Mouse (Mus musculus): Measurements from ENCODE around the gene Syt5.

The Syt5 gene

GRCm38 (mm10) chr7:4522292-4522691 lies 25.0 kb downstream of the Syt5 start:
- no peak for DNase-seq (ENCODE audit: low read depth)

GRCm38 (mm10) chr7:4521231-4522003 lies 25.9 kb downstream of the Syt5 start:
- no peak for DNase-seq (ENCODE audit: low read depth)

DNA sequence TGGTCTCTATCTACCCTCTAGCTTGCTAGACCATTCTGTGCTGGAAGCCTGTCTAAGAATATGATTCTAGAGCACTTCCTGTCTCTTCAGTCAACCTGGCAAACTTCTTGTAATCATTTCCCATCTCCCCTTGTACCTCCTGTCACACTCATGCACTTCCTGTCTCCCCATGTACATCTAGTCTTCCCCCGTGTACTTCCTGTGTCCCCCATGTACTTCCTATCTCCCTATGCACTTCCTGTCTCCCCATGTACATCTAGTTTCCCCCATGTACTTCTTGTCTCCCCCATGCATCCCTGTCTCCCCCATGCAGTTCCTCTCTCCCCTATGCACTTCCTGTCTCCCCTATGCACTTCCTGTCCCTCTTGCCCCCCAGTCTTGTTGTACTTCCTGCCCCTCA lies 28.9 kb downstream of the Syt5 start:
- DNase-seq (ENCODE audit: low read depth) = peak; percentile 38

DNA sequence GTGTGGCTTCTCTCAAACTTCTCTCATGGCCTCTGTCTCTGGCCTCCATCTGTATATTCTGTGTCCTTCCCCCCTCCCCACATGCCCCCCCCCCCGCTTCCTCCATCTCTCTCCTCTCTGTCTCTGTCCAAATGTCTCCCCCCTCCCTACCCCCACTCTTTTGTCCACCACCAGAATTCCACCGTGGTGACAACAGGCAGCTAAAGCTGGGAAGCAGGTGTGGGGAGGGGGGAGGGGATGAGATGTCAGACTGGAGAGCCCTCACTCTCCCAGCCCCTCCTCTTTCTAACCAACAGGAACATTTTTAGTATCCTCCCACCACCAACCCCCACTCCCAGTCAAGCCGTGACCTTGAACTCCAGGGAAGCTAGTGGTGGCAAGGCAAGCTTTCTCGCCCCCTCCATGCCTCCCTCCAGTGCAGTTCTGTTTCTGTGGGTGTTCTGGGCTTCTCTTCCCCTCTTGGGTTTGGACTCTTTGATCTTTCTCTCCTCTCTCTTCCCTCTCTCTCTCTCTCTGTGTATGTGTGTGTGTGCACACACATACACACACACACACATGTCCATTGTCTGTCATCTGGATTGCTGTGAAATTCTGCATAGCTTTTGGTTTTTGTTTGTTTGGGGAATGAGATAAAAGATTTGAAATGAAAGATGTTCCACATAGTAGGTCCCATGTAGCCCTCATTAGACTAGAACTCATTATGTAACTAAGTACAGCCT lies 30.9 kb downstream of the Syt5 start, which contains the start of gene Tnnt1:
Tnnt1 (minus strand) TSS at position 51 of the 719 bp plus-strand sequence.
- peak; percentile 72 for DNase-seq (ENCODE audit: low read depth)

DNA sequence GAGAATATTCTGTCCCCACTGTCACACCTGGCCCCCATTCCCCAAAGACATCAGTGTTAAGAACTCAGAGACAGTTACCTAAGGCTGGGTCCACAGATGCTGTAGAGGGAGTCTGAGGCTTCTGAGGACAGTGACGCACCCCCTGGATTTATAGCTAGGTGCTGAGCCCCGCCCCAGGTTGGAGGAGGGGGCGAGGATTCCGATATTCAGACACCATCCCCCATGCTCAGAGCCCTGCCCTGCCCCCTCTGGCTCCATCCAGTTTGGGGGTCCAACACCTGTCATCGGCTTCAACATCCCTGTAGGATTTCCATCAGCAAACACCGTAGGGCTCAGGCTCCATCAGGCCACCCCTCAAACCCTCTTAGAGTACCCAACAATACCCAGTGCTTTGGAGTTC lies 31.5 kb downstream of the Syt5 start:
- no peak for DNase-seq (ENCODE audit: low read depth)

GRCm38 (mm10) chr7:4513829-4514712 lies 33.3 kb downstream of the Syt5 start:
- no peak for DNase-seq (ENCODE audit: low read depth)

DNA sequence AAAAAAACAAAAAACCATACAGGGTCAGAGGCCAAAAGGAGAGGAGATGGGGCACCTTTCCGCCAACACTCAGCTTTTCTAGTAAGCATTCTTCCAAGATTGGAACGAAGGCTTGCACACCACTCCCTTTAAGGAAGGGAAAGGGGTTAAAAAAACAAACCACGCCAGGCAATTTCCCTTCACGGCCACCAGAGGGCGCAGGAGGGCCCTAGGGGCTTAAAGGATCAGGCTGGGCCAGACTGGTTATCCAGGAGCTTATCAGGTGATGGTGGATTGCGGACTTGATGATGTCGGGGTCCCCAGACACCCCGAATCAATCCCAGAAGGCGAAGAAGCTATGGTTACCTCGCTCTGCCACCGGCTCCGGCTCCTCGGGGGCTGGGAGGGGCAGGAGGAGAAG lies 34.1 kb downstream of the Syt5 start:
- DNase-seq (ENCODE audit: low read depth) = peak; percentile 81

- no peak for DNase-seq (ENCODE audit: low read depth)
Observed at GRCm38 (mm10) chr7:4511489-4512224, 35.7 kb downstream of the Syt5 start.

GRCm38 (mm10) chr7:4509863-4510608 lies 37.3 kb downstream of the Syt5 start:
- peak; percentile 79 for DNase-seq (ENCODE audit: low read depth)

GRCm38 (mm10) chr7:4508739-4509116 lies 38.6 kb downstream of the Syt5 start:
- DNase-seq (ENCODE audit: low read depth) = peak; percentile 47

DNA sequence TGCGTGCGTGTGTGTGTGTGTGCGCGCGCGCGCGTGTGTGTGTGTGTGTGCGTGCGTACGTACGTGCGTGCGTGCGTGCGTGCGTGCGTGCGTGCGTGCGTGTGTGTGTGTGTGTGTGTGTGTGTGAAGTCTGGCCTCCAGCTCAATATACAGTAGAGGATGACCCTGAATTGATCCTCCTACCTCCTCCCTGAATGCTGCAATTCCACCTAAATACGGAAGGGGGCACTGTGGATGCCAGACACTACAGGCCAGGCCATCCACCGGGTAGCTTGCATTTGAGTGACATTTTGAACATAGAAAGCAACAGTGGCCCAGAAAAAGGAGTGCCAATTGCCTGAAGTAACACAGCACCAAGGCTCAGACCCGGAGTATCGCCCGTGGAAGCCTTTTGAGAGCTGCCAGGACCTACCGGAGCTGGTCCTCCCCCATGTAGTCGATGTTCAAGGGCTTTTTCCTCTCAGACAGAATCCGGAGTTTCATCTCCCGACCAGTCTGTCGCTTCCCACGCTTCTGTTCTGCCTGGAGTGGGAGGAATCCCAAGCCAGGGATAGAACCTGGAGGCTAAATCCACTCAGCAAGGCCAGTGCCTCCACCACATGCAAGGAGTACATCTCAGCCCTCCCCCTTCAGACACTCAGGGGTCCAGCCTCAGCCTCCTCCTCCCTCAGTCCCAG lies 39.1 kb downstream of the Syt5 start:
- DNase-seq (ENCODE audit: low read depth) = no peak

GRCm38 (mm10) chr7:4507220-4507619 lies 40.1 kb downstream of the Syt5 start:
- DNase-seq (ENCODE audit: low read depth) = no peak

GRCm38 (mm10) chr7:4504646-4505435 lies 42.5 kb downstream of the Syt5 start:
- DNase-seq (ENCODE audit: low read depth) = peak; percentile 82

DNA sequence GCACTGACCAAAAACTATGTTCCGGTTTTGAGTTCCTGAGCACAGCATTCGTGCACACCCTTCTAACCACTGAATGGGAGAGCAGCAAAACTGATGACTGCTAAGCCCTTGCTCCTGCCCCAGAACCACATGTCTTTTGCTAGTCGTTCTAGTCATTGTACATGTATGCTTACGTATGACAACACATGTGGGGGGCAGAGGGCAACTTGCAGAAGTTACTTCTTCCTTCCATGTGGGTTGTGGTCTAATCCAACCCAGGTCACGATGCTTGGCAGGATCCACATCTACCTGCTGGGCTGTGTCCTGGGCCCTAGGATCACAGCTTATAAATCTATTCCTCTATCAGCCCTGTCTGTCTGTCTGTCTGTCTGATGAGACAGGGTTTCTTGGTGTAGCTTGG lies 43.5 kb downstream of the Syt5 start:
- no peak for DNase-seq (ENCODE audit: low read depth)

GRCm38 (mm10) chr7:4503100-4503499 lies 44.2 kb downstream of the Syt5 start:
- no peak for DNase-seq (ENCODE audit: low read depth)

- DNase-seq (ENCODE audit: low read depth) = peak; percentile 91
Observed at GRCm38 (mm10) chr7:4502421-4503090, 44.8 kb downstream of the Syt5 start.

DNA sequence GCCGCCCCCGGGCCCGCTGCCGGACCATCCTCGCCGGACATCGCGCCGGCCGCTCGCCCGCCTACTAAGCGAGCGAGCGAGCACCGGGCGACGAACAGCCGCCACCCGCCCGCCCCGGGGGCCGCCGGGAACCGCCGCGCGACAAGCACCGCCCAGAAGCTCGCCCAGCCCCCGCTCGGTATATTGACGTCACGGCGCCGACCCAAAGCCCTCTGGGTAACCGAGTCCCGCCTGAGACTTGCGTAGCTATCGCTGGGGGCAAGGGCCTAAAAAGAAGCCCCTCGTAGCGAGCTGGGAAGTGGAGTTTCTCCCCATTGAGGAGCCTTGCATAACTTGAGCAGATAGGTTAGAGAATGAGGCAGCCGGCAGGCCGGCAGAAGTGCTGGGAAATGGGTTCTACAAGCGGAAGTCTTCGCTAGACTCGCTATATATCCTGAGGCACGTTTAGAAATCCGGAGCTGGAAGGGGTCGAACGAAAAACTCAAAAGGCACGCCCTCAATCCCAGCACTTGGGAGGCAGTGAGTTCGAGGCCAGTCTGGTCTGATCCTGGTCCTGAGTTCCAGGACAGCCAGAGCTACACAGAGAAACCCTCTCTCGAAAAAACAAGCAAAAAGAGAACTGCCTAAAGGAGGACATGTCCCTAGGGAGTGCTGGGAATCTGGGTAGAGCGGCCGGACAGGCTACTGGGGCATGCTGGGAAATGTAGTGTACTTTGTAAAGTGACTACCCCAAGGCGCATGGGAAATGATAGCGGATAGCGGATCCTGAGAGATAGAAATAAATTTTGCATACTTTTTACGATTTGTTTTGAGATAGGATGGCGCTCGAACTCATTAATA lies 45.6 kb downstream of the Syt5 start, which contains the start of gene Ppp1r12c:
Ppp1r12c (minus strand) TSS at position 123 of the 840 bp plus-strand sequence.
- peak; percentile 93 for DNase-seq (ENCODE audit: low read depth)

GRCm38 (mm10) chr7:4500892-4501471 lies 46.4 kb downstream of the Syt5 start:
- peak; percentile 67 for DNase-seq (ENCODE audit: low read depth)
